Mouse (Mus musculus) heart, embryonic 12.5 days (tissue): ENCODE measurements around the gene Gpr158. TPM values are rescaled to one million over a fixed set of nuclear protein-coding genes. Genes with fewer than 3 reads are reported as not detected.

Experiments
- ATAC-seq: fragments of 200-750 bp; cut with Nextera tagmentation; 2 replicates; pipeline ENCODE4 v1.8.0; 2017; ENCODE audit warnings: moderate TSS enrichment, moderate library complexity; ENCODE audit not compliant: insufficient number of reproducible peaks, low FRiP score
- H3K27ac ChIP-seq: fragments of 300-500 bp; sonication (generic); 2 replicates; pipeline ENCODE4 v1.5.1; 2016; ENCODE audit warnings: mild to moderate bottlenecking, moderate library complexity; ENCODE audit not compliant: poor library complexity, severe bottlenecking
- H3K27me3 ChIP-seq: fragments of 300-500 bp; sonication (generic); replicated peaks from 2 replicates; pipeline ENCODE4 v1.6.1; 2016; ENCODE audit warnings: mild to moderate bottlenecking, moderate library complexity
- H3K36me3 ChIP-seq: fragments of 300-500 bp; sonication (generic); 2 replicates; pipeline ENCODE4 v1.6.1; 2016; ENCODE audit warnings: mild to moderate bottlenecking, moderate library complexity
- H3K4me1 ChIP-seq: fragments of 300-500 bp; sonication (generic); replicated peaks from 2 replicates; pipeline ENCODE4 v1.6.1; 2016; ENCODE audit warnings: mild to moderate bottlenecking
- H3K4me2 ChIP-seq: fragments of 300-500 bp; sonication (generic); 2 replicates; pipeline ENCODE4 v1.6.1; 2016; ENCODE audit warnings: mild to moderate bottlenecking, moderate library complexity
- H3K4me3 ChIP-seq: fragments of 300-500 bp; sonication (generic); 2 replicates; pipeline ENCODE4 v1.5.1; 2016; ENCODE audit warnings: mild to moderate bottlenecking
- H3K9ac ChIP-seq: fragments of 300-500 bp; sonication (generic); 2 replicates; pipeline ENCODE4 v1.6.1; 2016; ENCODE audit warnings: mild to moderate bottlenecking, moderate library complexity
- H3K9me3 ChIP-seq: fragments of 300-500 bp; sonication (generic); replicated peaks from 2 replicates; pipeline ENCODE4 v1.6.1; 2016; ENCODE audit warnings: mild to moderate bottlenecking, moderate library complexity
- WGBS: fragments of 180-500 bp; shearing (Covaris S2); methylation state at CpG from one replicate; pipeline ENCODE4 v1.1.7; 2016; 5-methylcytosine and 5-hydroxymethylcytosine counted together
- polyA plus RNA-seq: library from polyadenylated mRNA; unstranded; fragments of >200 nt; fragmentation: Nextera tagmentation; extraction: Ambion mirVana; gene quantifications from 2 replicates; pipeline ENCODE4 v1.2.1, GENCODE M21; 2016

The Gpr158 gene
- polyA plus RNA-seq, 1 experiment from 2014 or later: not detected

DNA sequence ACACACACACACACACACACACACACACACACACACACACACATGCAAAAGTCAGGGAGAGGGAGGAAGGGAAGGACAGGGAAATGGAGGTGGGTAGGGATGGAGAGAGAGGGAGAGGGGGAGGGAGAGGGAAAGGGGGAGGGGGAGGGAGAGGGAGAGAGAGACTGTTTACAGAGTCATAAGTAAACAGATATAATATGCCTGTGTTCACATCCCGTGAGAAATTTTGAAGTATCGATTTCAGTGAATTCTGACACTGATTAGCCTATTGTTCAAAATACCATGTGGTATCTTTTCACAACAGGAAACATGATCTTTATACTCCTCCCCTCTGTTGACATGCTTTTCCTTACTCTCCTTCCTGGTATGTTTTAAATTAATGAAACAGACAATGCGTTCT lies 432.3 kb downstream of the Gpr158 start:
- WGBS: 68% methylated on average over 3 of the region's 3 CpGs
- H3K4me3 ChIP-seq: no peak overlapping the region
- no peak for ATAC-seq
- no peaks in the 10 kb centered on the region for H3K36me3 ChIP-seq
- H3K27ac ChIP-seq: no peak overlapping the region
- no peak overlapping the region for H3K9ac ChIP-seq
- H3K4me1 ChIP-seq: no peaks in the 10 kb centered on the region
- H3K27me3 ChIP-seq: no peaks in the 10 kb centered on the region
- no peaks in the 10 kb centered on the region for H3K9me3 ChIP-seq
- H3K4me2 ChIP-seq: no peak overlapping the region

DNA sequence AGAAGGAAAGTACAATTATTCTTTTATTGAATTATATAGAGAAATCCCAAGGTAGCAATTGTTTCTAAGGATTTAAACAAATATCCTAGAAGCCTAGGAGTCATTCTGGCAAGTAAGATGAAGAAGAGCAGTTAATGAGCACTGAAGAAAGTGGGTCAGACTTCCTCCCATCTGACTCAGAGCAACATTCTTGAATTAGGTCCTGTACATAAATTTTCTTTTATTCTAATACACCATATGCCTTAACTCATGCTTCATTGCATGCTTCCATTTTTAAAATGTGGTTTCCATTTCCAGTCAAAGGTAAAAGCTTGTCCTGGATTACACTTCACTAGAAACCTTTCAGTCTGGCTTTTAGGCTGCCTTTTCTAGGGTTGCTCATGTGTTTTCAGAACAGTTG lies 432.7 kb downstream of the Gpr158 start:
- Histone ChIP-seq H3K36me3 (no peaks in the 10 kb centered on the region), H3K4me3 (no peak overlapping the region), H3K4me2 (no peak overlapping the region), H3K27me3 (no peaks in the 10 kb centered on the region), H3K4me1 (no peaks in the 10 kb centered on the region), H3K9me3 (no peaks in the 10 kb centered on the region), H3K9ac (no peak overlapping the region), H3K27ac (no peak overlapping the region)
- ATAC-seq: no peak

DNA sequence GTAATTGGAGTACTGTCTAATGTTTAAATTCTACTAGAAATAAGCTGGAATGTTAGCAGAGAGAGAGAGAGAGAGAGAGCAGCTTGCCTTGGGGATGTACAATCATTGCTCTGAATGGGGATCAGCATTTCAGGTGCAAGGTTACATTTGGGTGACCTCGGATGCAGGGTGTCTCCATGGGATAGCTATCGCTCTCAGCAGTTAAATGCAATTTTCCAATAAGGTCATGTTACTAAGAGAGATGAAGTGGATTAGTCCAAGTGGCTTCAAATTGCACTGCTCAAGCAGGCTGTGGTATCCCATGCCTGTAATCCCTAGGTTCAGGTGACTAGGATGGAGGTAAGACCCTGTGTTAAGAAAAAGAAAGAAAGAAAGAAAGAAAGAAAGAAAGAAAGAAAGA lies 441.2 kb downstream of the Gpr158 start:
- no peak overlapping the region for H3K4me2 ChIP-seq
- H3K9ac ChIP-seq: no peak overlapping the region
- H3K9me3 ChIP-seq: no peaks in the 10 kb centered on the region
- no peak for ATAC-seq
- H3K4me1 ChIP-seq: no peaks in the 10 kb centered on the region
- no peaks in the 10 kb centered on the region for H3K36me3 ChIP-seq
- H3K27me3 ChIP-seq: no peaks in the 10 kb centered on the region
- no peak overlapping the region for H3K4me3 ChIP-seq
- no peak overlapping the region for H3K27ac ChIP-seq
- WGBS: 76% methylated on average over 2 of the region's 2 CpGs

DNA sequence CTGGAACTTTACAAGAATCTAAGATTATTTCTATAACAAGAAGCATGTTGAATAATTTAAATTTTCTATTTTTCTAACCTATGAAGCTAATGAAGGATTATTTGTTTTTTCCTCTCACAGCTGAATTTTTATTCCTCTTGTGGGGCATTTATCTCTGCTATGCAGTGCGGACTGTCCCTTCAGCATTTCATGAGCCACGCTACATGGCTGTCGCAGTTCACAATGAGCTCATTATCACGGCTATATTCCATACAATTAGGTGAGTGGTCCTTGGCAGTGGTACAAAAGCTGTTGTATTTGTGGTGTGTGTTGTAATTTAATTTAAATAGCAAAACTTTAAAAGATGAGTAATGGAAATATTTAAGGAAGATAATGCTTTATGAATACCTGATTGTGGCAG lies 443.1 kb downstream of the Gpr158 start:
- H3K27me3 ChIP-seq: no peaks in the 10 kb centered on the region
- no peak overlapping the region for H3K4me3 ChIP-seq
- H3K9ac ChIP-seq: no peak overlapping the region
- no peak for ATAC-seq
- no peak overlapping the region for H3K4me2 ChIP-seq
- no peaks in the 10 kb centered on the region for H3K4me1 ChIP-seq
- no peaks in the 10 kb centered on the region for H3K36me3 ChIP-seq
- H3K9me3 ChIP-seq: no peaks in the 10 kb centered on the region
- no peak overlapping the region for H3K27ac ChIP-seq
- 87% methylated on average over 4 of the region's 4 CpGs for WGBS

DNA sequence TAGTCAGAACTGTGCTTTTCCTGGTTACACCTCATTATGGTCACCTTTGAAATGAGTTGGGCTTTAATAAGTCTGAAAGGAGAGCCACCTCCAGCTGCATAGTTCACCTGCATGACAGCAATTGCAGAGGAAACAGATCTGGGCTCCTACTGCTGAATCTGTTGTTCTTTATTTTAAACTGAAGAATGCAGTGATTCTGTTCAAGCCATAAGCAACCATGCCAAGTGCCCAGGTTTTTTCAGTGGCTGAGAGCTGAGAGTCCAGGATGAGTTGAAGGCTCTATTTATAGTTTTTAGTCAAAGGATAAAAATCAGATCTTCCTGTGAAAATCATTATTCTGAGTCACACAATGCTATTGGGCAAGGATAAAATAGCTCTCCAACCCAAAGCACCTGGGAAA lies 496.7 kb downstream of the Gpr158 start:
- H3K4me1 ChIP-seq: no peaks in the 10 kb centered on the region
- no peaks in the 10 kb centered on the region for H3K36me3 ChIP-seq
- no peak for ATAC-seq
- H3K9me3 ChIP-seq: no peaks in the 10 kb centered on the region
- no peak overlapping the region for H3K4me3 ChIP-seq
- H3K9ac ChIP-seq: no peak overlapping the region
- H3K4me2 ChIP-seq: no peak overlapping the region
- no peaks in the 10 kb centered on the region for H3K27me3 ChIP-seq
- no peak overlapping the region for H3K27ac ChIP-seq

Other genes starting within 250 kb of the Gpr158 start
- 1.5 and 2.3 TPM in 2 replicates for gene Enkur, start 162.2 kb upstream of the Gpr158 start, polyA plus RNA-seq
- 8.7 and 8.8 TPM in 2 replicates for gene Thnsl1, start 161.8 kb upstream of the Gpr158 start, polyA plus RNA-seq